Mouse (Mus musculus): ENCODE data around the gene Morc4. TPM values are rescaled to one million over a fixed set of nuclear protein-coding genes. Genes with fewer than 3 reads are reported as not detected.

Gene Morc4
- polyA plus RNA-seq, 1 experiment: 9.6 TPM

GRCm38 (mm10) chrX:139839057-139839456 lies 32.4 kb downstream of the Morc4 start:
- no peaks in the 10 kb centered on the region for H3K27me3 ChIP-seq (ENCODE audit: control insufficient read depth, insufficient read depth, insufficient read length)
- TF ChIP-seq E2F4 (IDR thresholded peaks at IDR 0.05; ENCODE audit: insufficient read depth) (no peak), MAX (IDR thresholded peaks at IDR 0.05; ENCODE audit: low read depth) (no peak)
- no peak overlapping the region for H3K4me2 ChIP-seq (ENCODE audit: low read depth)
- no peaks in the 10 kb centered on the region for H3K79me2 ChIP-seq (ENCODE audit: control insufficient read depth, insufficient read depth)
- H3K4me3 ChIP-seq: no peak overlapping the region
- no peaks in the 10 kb centered on the region for H3K36me3 ChIP-seq (ENCODE audit: control insufficient read depth, insufficient read depth)
- no peak overlapping the region for H3ac ChIP-seq (ENCODE audit: control insufficient read depth, insufficient read length)

- no peak overlapping the region for H3ac ChIP-seq (ENCODE audit: control insufficient read depth, insufficient read length)
- no peak for TF ChIP-seq POLR2A (IDR thresholded peaks at IDR 0.05; ENCODE audit: insufficient read length, low read depth)
- TF ChIP-seq POLR2AphosphoS2 (IDR thresholded peaks at IDR 0.05; ENCODE audit: insufficient read length, low read depth): no peak
- no peak for TF ChIP-seq E2F4 (IDR thresholded peaks at IDR 0.05; ENCODE audit: insufficient read depth)
- TF ChIP-seq REST (IDR thresholded peaks at IDR 0.05; ENCODE audit: insufficient read depth, insufficient read length): no peak
- no peak for TF ChIP-seq TCF12 (IDR thresholded peaks at IDR 0.05; ENCODE audit: insufficient read depth, poor library complexity, severe bottlenecking)
- no peak for TF ChIP-seq TCF3 (IDR thresholded peaks at IDR 0.05; ENCODE audit: insufficient read length, low read depth)
- TF ChIP-seq MYOD1 (IDR thresholded peaks at IDR 0.05; ENCODE audit: control insufficient read depth in 1 of 3, insufficient read length in 2 of 3, low read depth in 2 of 3): no peak
- no peak for TF ChIP-seq MAX (IDR thresholded peaks at IDR 0.05; ENCODE audit: low read depth)
- no peak overlapping the region for H3K4me3 ChIP-seq
- no peak overlapping the region for H3K4me2 ChIP-seq (ENCODE audit: low read depth)
- no peaks in the 10 kb centered on the region for H3K79me2 ChIP-seq (ENCODE audit: control insufficient read depth, insufficient read depth)
- no peaks in the 10 kb centered on the region for H3K27me3 ChIP-seq (ENCODE audit: control insufficient read depth, insufficient read depth, insufficient read length)
- H3K36me3 ChIP-seq (ENCODE audit: control insufficient read depth, insufficient read depth): peaks cover 5% of the 10 kb centered on the region
Measured at GRCm38 (mm10) chrX:139832464-139832863, 39.0 kb downstream of the Morc4 start.

DNA sequence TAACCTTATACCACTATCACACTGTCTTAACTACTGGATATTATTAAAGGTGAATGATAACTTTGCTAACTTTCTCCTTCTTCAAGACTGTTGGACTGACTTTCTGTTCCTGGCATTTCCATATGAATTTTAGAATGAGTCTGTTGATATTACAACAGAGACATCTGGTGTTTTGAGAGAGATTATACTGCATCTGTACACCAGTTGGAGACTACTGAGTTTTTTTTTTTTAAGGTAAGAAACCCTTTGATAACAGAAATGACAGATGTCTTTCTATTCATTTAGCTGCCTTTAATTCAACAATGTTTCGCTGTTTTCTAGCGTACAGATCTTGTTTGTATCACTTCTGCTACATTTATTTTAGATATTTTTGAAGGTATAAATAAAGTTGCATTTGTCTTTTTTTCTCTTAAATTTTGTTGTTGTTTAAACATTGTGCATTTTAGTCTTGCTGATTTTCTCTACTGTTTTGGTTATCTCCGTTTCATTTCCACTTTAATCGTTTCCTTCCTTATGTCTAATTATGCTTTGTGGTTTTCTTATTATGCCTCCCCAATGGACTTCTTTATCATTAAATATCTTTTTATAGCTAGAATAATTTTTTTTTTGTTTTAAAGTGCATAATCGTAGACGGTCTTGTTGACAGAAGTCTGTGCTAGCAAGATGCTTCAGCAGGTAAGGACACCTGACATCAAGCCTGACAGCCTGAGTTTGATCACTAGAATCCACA lies 42.9 kb downstream of the Morc4 start:
- H3K4me2 ChIP-seq (ENCODE audit: low read depth): no peak overlapping the region
- H3K36me3 ChIP-seq (ENCODE audit: control insufficient read depth, insufficient read depth): peaks cover 5% of the 10 kb centered on the region
- TF ChIP-seq TCF12 (IDR thresholded peaks at IDR 0.05; ENCODE audit: insufficient read depth, poor library complexity, severe bottlenecking) (no peak), MYOD1 (IDR thresholded peaks at IDR 0.05; ENCODE audit: control insufficient read depth in 1 of 3, insufficient read length in 2 of 3, low read depth in 2 of 3) (no peak), REST (IDR thresholded peaks at IDR 0.05; ENCODE audit: insufficient read depth, insufficient read length) (no peak), CEBPB (IDR thresholded peaks at IDR 0.05; ENCODE audit: insufficient read depth, poor library complexity, severe bottlenecking) (no peak), MAX (IDR thresholded peaks at IDR 0.05; ENCODE audit: low read depth) (no peak), POLR2A (IDR thresholded peaks at IDR 0.05; ENCODE audit: insufficient read length, low read depth) (no peak), MYOG (IDR thresholded peaks at IDR 0.05; ENCODE audit: control insufficient read depth in 1 of 3, insufficient read depth in 1 of 3, insufficient read length in 2 of 3, low read depth in 2 of 3) (no peak), SRF (IDR thresholded peaks at IDR 0.05; ENCODE audit: control insufficient read depth, insufficient read length, low read depth) (no peak), E2F4 (IDR thresholded peaks at IDR 0.05; ENCODE audit: insufficient read depth) (no peak), POLR2AphosphoS2 (IDR thresholded peaks at IDR 0.05; ENCODE audit: insufficient read length, low read depth) (no peak), USF1 (IDR thresholded peaks at IDR 0.05; ENCODE audit: low read depth) (no peak), TCF3 (IDR thresholded peaks at IDR 0.05; ENCODE audit: insufficient read length, low read depth) (no peak)
- no peak overlapping the region for H3ac ChIP-seq (ENCODE audit: control insufficient read depth, insufficient read length)
- no peak overlapping the region for H3K4me3 ChIP-seq
- no peaks in the 10 kb centered on the region for H3K27me3 ChIP-seq (ENCODE audit: control insufficient read depth, insufficient read depth, insufficient read length)
- no peaks in the 10 kb centered on the region for H3K79me2 ChIP-seq (ENCODE audit: control insufficient read depth, insufficient read depth)

GRCm38 (mm10) chrX:139826926-139827325 lies 44.6 kb downstream of the Morc4 start:
- Histone ChIP-seq H3K36me3 (ENCODE audit: control insufficient read depth, insufficient read depth) (peaks cover 5% of the 10 kb centered on the region), H3K79me2 (ENCODE audit: control insufficient read depth, insufficient read depth) (no peaks in the 10 kb centered on the region), H3ac (ENCODE audit: control insufficient read depth, insufficient read length) (no peak overlapping the region), H3K27me3 (ENCODE audit: control insufficient read depth, insufficient read depth, insufficient read length) (no peaks in the 10 kb centered on the region), H3K4me2 (ENCODE audit: low read depth) (no peak overlapping the region), H3K4me3 (no peak overlapping the region)
- no peak for TF ChIP-seq REST (IDR thresholded peaks at IDR 0.05; ENCODE audit: insufficient read depth, insufficient read length)
- TF ChIP-seq USF1 (IDR thresholded peaks at IDR 0.05; ENCODE audit: low read depth): no peak
- no peak for TF ChIP-seq CEBPB (IDR thresholded peaks at IDR 0.05; ENCODE audit: insufficient read depth, poor library complexity, severe bottlenecking)
- TF ChIP-seq TCF3 (IDR thresholded peaks at IDR 0.05; ENCODE audit: insufficient read length, low read depth): no peak
- no peak for TF ChIP-seq POLR2A (IDR thresholded peaks at IDR 0.05; ENCODE audit: insufficient read length, low read depth)
- TF ChIP-seq MAX (IDR thresholded peaks at IDR 0.05; ENCODE audit: low read depth): no peak
- no peak for TF ChIP-seq E2F4 (IDR thresholded peaks at IDR 0.05; ENCODE audit: insufficient read depth)
- TF ChIP-seq SRF (IDR thresholded peaks at IDR 0.05; ENCODE audit: control insufficient read depth, insufficient read length, low read depth): no peak
- TF ChIP-seq MYOD1 (IDR thresholded peaks at IDR 0.05; ENCODE audit: control insufficient read depth in 1 of 3, insufficient read length in 2 of 3, low read depth in 2 of 3): no peak
- no peak for TF ChIP-seq TCF12 (IDR thresholded peaks at IDR 0.05; ENCODE audit: insufficient read depth, poor library complexity, severe bottlenecking)
- no peak for TF ChIP-seq POLR2AphosphoS2 (IDR thresholded peaks at IDR 0.05; ENCODE audit: insufficient read length, low read depth)
- no peak for TF ChIP-seq MYOG (IDR thresholded peaks at IDR 0.05; ENCODE audit: control insufficient read depth in 1 of 3, insufficient read depth in 1 of 3, insufficient read length in 2 of 3, low read depth in 2 of 3)

DNA sequence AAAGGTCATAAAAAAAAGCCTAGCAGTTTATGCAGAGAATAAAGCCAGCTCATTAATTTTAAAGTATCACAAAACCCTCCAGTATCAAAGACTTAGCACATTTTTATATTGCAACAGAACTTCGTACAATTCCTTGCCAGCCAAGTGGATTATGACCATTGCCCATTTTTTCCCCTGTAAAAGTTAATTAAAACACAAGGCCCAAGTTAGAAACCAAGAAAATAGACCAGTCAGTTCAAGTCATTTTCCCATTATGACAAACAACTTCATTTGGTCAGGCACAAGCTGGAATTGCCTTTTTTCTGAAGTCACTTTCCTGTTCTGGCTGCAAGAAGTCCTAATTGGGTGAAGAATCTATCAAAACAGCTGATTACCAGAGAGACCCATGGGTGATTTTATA lies 46.1 kb downstream of the Morc4 start:
- Histone ChIP-seq H3K4me2 (ENCODE audit: low read depth) (no peak overlapping the region), H3ac (ENCODE audit: control insufficient read depth, insufficient read length) (no peak overlapping the region), H3K4me3 (no peak overlapping the region), H3K79me2 (ENCODE audit: control insufficient read depth, insufficient read depth) (no peaks in the 10 kb centered on the region), H3K27me3 (ENCODE audit: control insufficient read depth, insufficient read depth, insufficient read length) (no peaks in the 10 kb centered on the region), H3K36me3 (ENCODE audit: control insufficient read depth, insufficient read depth) (no peaks in the 10 kb centered on the region)
- TF ChIP-seq MYOG (IDR thresholded peaks at IDR 0.05; ENCODE audit: control insufficient read depth in 1 of 3, insufficient read depth in 1 of 3, insufficient read length in 2 of 3, low read depth in 2 of 3) (no peak), TCF3 (IDR thresholded peaks at IDR 0.05; ENCODE audit: insufficient read length, low read depth) (no peak), CEBPB (IDR thresholded peaks at IDR 0.05; ENCODE audit: insufficient read depth, poor library complexity, severe bottlenecking) (no peak), USF1 (IDR thresholded peaks at IDR 0.05; ENCODE audit: low read depth) (no peak), E2F4 (IDR thresholded peaks at IDR 0.05; ENCODE audit: insufficient read depth) (no peak), REST (IDR thresholded peaks at IDR 0.05; ENCODE audit: insufficient read depth, insufficient read length) (no peak), POLR2AphosphoS2 (IDR thresholded peaks at IDR 0.05; ENCODE audit: insufficient read length, low read depth) (no peak), SRF (IDR thresholded peaks at IDR 0.05; ENCODE audit: control insufficient read depth, insufficient read length, low read depth) (no peak), MAX (IDR thresholded peaks at IDR 0.05; ENCODE audit: low read depth) (no peak), MYOD1 (IDR thresholded peaks at IDR 0.05; ENCODE audit: control insufficient read depth in 1 of 3, insufficient read length in 2 of 3, low read depth in 2 of 3) (no peak), TCF12 (IDR thresholded peaks at IDR 0.05; ENCODE audit: insufficient read depth, poor library complexity, severe bottlenecking) (no peak), POLR2A (IDR thresholded peaks at IDR 0.05; ENCODE audit: insufficient read length, low read depth) (no peak)
